Mouse (Mus musculus): ENCODE measurements around the gene Zmym5. TPM values are rescaled to one million over a fixed set of nuclear protein-coding genes. Genes with fewer than 3 reads are reported as not detected.

Gene Zmym5
- 3.4 and 4.8 TPM in 2 replicates for polyA plus RNA-seq (2012; rRNA removed)

GRCm38 (mm10) chr14:56811701-56812339 lies at the start of gene Zmym5:
Gene Zmym5, minus strand, starts transcription at chr14:56811716.

GRCm38 (mm10) chr14:56778200-56778932 lies 33.1 kb downstream of the Zmym5 start, which contains the start of gene Pspc1:
Gene Pspc1, minus strand, starts transcription at chr14:56778316.

Other genes starting within 250 kb of the Zmym5 start
- gene Cenpj, start 236.3 kb downstream of the Zmym5 start, polyA plus RNA-seq (2012; rRNA removed) = 0.94 and 0.95 TPM in 2 replicates
- 6.6 and 6.8 TPM in 2 replicates for gene Parp4, start 236.1 kb downstream of the Zmym5 start, polyA plus RNA-seq (2012; rRNA removed)
- gene Mphosph8, start 143.5 kb downstream of the Zmym5 start, polyA plus RNA-seq (2012; rRNA removed) = 3.8 and 4.2 TPM in 2 replicates
- gene Pspc1, start 33.4 kb downstream of the Zmym5 start, polyA plus RNA-seq (2012; rRNA removed) = 9.3 and 9.7 TPM in 2 replicates
- 5.6 and 7.9 TPM in 2 replicates for gene Zmym2, start 74.9 kb upstream of the Zmym5 start, polyA plus RNA-seq (2012; rRNA removed)
- gene Gja3, start 246.4 kb upstream of the Zmym5 start, polyA plus RNA-seq (2012; rRNA removed) = 0.14 and 0.18 TPM in 2 replicates